Mouse (Mus musculus): ENCODE measurements around the gene Ppp1r9a. TPM values are rescaled to one million over a fixed set of nuclear protein-coding genes. Genes with fewer than 3 reads are reported as not detected.

Ppp1r9a gene
- polyA plus RNA-seq, 2 experiments: 18.9 to 33.8 TPM

DNA sequence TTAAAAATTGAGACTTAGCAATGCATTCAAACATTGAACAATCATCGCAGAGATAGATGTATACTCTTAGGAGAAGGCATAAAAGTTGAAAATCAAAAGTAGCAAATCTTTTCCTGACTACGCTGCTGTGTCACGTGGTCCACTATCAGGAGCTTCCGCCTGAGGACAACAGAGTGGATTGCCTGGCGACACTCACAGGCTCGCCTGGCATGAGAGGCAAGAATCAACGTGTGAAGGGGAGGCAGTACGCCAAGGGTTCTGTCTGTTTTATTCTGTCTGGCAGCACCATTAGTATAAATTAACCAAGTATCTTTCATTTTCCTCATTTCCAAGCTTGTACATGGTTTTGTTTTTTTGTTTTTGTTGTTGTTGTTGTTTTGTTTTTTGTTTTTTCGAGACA is 68.5 kb downstream of the Ppp1r9a start:
- Histone ChIP-seq H3K4me1 (ENCODE audit: control insufficient read depth, insufficient read depth, low read length) (peaks cover 14% of the 10 kb centered on the region), H3K27ac (replicated peaks; ENCODE audit: low read depth, low read length) (no peak overlapping the region), H3K4me3 (replicated peaks; ENCODE audit: low read length) (no peak overlapping the region), H3K9ac (ENCODE audit: low read depth, low read length, severe bottlenecking) (no peak overlapping the region), H3K36me3 (ENCODE audit: control insufficient read depth, insufficient read depth, low read length) (no peaks in the 10 kb centered on the region), H3K27me3 (ENCODE audit: control insufficient read depth, insufficient read depth, low read length) (no peaks in the 10 kb centered on the region), H3K4me2 (replicated peaks; ENCODE audit: low read depth, low read length, severe bottlenecking) (no peak overlapping the region), H3K9me3 (ENCODE audit: control insufficient read depth, low read length) (no peaks in the 10 kb centered on the region)
- ATAC-seq (ENCODE audit: low FRiP score, low read depth) (no peak), DNase-seq (ENCODE audit: low spot score) (no peak)
- TF ChIP-seq POLR2A (IDR thresholded peaks at IDR 0.05; ENCODE audit: borderline replicate concordance, extremely low read depth, insufficient read depth, insufficient read length): no peak
- WGBS: 86% methylated on average over 9 of the region's 9 CpGs

DNA sequence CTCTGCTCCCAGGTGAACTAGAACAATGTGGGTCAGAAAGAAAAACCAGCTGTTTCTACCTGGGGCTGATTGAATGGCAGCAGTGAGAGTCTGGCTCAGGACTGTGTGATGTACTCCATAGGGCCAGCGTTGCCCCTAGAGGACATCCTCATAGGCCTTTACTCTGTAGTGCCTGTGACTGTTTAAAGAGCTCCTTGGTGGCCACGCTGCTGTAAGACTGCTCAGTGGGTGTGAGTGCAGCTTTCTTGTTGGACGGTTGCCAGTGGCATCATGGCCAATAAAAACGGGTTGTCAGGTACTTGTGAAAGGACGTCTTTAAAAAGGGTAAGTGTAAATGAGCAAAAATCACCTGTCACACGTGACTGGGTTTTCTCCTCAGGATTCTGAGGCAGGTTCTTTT is 70.1 kb downstream of the Ppp1r9a start:
- ATAC-seq (ENCODE audit: low FRiP score, low read depth): no peak
- H3K27ac ChIP-seq (replicated peaks; ENCODE audit: low read depth, low read length): no peak overlapping the region

DNA sequence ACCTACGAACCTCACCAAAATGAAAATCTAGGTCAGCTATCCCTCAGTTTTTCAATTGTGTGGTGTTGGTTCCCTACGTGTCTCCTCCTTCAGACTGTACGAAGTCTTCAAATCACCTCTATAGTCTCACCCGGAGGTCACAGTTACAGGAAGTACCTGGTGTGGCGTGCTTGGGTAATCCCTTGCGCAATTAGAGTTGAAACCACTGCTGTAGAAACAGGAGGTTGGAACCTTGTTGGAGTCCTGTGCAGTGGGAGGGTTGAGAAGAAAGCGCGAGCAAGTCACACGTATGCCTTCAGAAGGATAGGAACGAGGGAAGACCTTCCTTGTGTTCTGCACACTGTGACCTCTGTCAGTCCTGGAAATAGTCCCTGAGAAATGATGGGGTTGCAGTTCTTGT is 70.6 kb downstream of the Ppp1r9a start:
- Histone ChIP-seq H3K4me1 (ENCODE audit: control insufficient read depth, insufficient read depth, low read length) (peaks cover 14% of the 10 kb centered on the region), H3K27me3 (ENCODE audit: control insufficient read depth, insufficient read depth, low read length) (no peaks in the 10 kb centered on the region), H3K27ac (replicated peaks; ENCODE audit: low read depth, low read length) (no peak overlapping the region), H3K9me3 (ENCODE audit: control insufficient read depth, low read length) (no peaks in the 10 kb centered on the region), H3K36me3 (ENCODE audit: control insufficient read depth, insufficient read depth, low read length) (no peaks in the 10 kb centered on the region), H3K9ac (ENCODE audit: low read depth, low read length, severe bottlenecking) (no peak overlapping the region), H3K4me2 (replicated peaks; ENCODE audit: low read depth, low read length, severe bottlenecking) (no peak overlapping the region), H3K4me3 (replicated peaks; ENCODE audit: low read length) (no peak overlapping the region)
- no peak for DNase-seq (ENCODE audit: low spot score)
- ATAC-seq (ENCODE audit: low FRiP score, low read depth): no peak
- WGBS: 78% methylated on average over 10 of the region's 10 CpGs
- TF ChIP-seq POLR2A (IDR thresholded peaks at IDR 0.05; ENCODE audit: borderline replicate concordance, extremely low read depth, insufficient read depth, insufficient read length): no peak

More for the DNA sequence above, 70.1 kb downstream of the Ppp1r9a start:
- Histone ChIP-seq H3K9ac (ENCODE audit: low read depth, low read length, severe bottlenecking) (no peak overlapping the region), H3K4me3 (replicated peaks; ENCODE audit: low read length) (no peak overlapping the region), H3K4me2 (replicated peaks; ENCODE audit: low read depth, low read length, severe bottlenecking) (no peak overlapping the region), H3K27me3 (ENCODE audit: control insufficient read depth, insufficient read depth, low read length) (no peaks in the 10 kb centered on the region), H3K9me3 (ENCODE audit: control insufficient read depth, low read length) (no peaks in the 10 kb centered on the region), H3K4me1 (ENCODE audit: control insufficient read depth, insufficient read depth, low read length) (peaks cover 14% of the 10 kb centered on the region), H3K36me3 (ENCODE audit: control insufficient read depth, insufficient read depth, low read length) (no peaks in the 10 kb centered on the region)
- no peak for TF ChIP-seq POLR2A (IDR thresholded peaks at IDR 0.05; ENCODE audit: borderline replicate concordance, extremely low read depth, insufficient read depth, insufficient read length)
- WGBS: 15% methylated on average over 6 of the region's 6 CpGs
- DNase-seq (ENCODE audit: low spot score): no peak

DNA sequence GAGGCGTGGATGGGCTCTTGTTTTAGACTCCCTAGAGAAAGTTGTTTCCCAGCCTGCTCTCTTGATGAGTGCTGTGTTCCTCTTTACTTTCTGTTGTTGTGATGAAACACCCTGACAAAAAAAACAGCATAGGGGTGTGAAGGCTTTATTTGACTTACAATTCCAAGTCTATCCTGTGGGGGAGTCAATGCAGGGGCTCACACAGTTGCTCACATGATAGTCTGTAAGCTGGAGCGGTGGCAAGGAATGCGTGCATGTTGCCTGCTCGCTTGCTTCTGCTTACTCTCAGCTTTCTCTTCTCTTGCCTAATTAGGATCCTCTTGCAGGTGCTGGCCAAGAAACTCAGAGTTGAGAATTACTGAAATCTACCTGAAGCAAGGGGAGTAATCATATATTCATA is 74.8 kb downstream of the Ppp1r9a start:
- H3K9ac ChIP-seq (ENCODE audit: low read depth, low read length, severe bottlenecking): no peak overlapping the region
- no peak overlapping the region for H3K27ac ChIP-seq (replicated peaks; ENCODE audit: low read depth, low read length)
- no peak overlapping the region for H3K4me3 ChIP-seq (replicated peaks; ENCODE audit: low read length)
- H3K27me3 ChIP-seq (ENCODE audit: control insufficient read depth, insufficient read depth, low read length): no peaks in the 10 kb centered on the region
- TF ChIP-seq POLR2A (IDR thresholded peaks at IDR 0.05; ENCODE audit: borderline replicate concordance, extremely low read depth, insufficient read depth, insufficient read length): no peak
- H3K4me1 ChIP-seq (ENCODE audit: control insufficient read depth, insufficient read depth, low read length): peaks cover 4% of the 10 kb centered on the region
- 99% methylated on average over 4 of the region's 4 CpGs for WGBS
- no peak overlapping the region for H3K4me2 ChIP-seq (replicated peaks; ENCODE audit: low read depth, low read length, severe bottlenecking)
- H3K9me3 ChIP-seq (ENCODE audit: control insufficient read depth, low read length): no peaks in the 10 kb centered on the region
- DNase-seq (ENCODE audit: low spot score): no peak
- H3K36me3 ChIP-seq (ENCODE audit: control insufficient read depth, insufficient read depth, low read length): no peaks in the 10 kb centered on the region
- no peak for ATAC-seq (ENCODE audit: low FRiP score, low read depth)

DNA sequence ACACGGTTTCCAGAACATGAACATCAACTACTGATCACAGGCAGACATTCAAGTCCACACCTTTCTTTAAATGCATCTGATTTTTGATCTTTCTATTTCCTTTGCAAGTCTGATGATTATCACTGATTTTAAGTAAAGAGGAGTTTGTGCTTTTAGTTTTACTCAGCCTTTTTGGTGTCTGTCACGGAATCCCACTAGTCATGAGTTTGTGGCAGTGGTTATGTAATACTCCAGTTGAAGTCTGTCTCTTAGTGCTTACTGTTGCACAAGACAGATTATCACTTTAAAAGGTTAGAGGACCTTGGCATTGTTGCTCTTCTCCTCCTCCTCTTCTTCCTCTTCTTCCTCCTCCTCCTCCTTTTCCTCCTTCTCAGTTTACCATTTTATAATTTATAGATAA is 75.5 kb downstream of the Ppp1r9a start:
- DNase-seq (ENCODE audit: low spot score) (no peak), ATAC-seq (ENCODE audit: low FRiP score, low read depth) (no peak)
- no peaks in the 10 kb centered on the region for H3K9me3 ChIP-seq (ENCODE audit: control insufficient read depth, low read length)
- H3K27me3 ChIP-seq (ENCODE audit: control insufficient read depth, insufficient read depth, low read length): no peaks in the 10 kb centered on the region
- TF ChIP-seq POLR2A (IDR thresholded peaks at IDR 0.05; ENCODE audit: borderline replicate concordance, extremely low read depth, insufficient read depth, insufficient read length): no peak
- H3K4me2 ChIP-seq (replicated peaks; ENCODE audit: low read depth, low read length, severe bottlenecking): no peak overlapping the region
- H3K9ac ChIP-seq (ENCODE audit: low read depth, low read length, severe bottlenecking): no peak overlapping the region
- 90% methylated on average over 2 of the region's 2 CpGs for WGBS
- H3K4me3 ChIP-seq (replicated peaks; ENCODE audit: low read length): no peak overlapping the region
- no peak overlapping the region for H3K27ac ChIP-seq (replicated peaks; ENCODE audit: low read depth, low read length)
- peaks cover 5% of the 10 kb centered on the region; the same call in 1 of the 2 replicates for H3K4me1 ChIP-seq (ENCODE audit: control insufficient read depth, insufficient read depth, low read length)
- no peaks in the 10 kb centered on the region for H3K36me3 ChIP-seq (ENCODE audit: control insufficient read depth, insufficient read depth, low read length)

DNA sequence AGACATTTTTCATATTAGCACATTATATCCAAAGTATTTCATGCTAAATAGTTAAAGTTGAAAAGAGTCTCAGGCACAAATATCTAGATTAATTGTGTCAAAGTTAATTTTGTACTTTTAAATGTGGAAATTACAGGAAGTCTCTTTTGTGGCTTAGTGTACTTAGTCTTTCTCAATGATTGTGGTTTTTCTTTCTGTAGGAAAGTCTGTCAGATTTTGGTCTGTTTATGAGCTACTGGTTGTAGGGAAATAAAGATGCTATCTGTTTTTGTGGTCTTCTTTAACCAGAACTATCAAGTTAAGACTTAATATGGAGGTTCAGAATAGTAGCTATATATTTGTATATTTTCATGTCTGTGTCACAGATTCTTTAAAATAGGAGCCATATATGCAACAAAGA is 76.2 kb downstream of the Ppp1r9a start:
- Histone ChIP-seq H3K4me1 (ENCODE audit: control insufficient read depth, insufficient read depth, low read length) (0 out of 2 replicates have a peak, but pooled peaks cover 3% of the 10 kb centered on the region), H3K9me3 (ENCODE audit: control insufficient read depth, low read length) (no peaks in the 10 kb centered on the region), H3K4me3 (replicated peaks; ENCODE audit: low read length) (no peak overlapping the region), H3K27me3 (ENCODE audit: control insufficient read depth, insufficient read depth, low read length) (no peaks in the 10 kb centered on the region), H3K36me3 (ENCODE audit: control insufficient read depth, insufficient read depth, low read length) (no peaks in the 10 kb centered on the region), H3K4me2 (replicated peaks; ENCODE audit: low read depth, low read length, severe bottlenecking) (no peak overlapping the region), H3K27ac (replicated peaks; ENCODE audit: low read depth, low read length) (no peak overlapping the region), H3K9ac (ENCODE audit: low read depth, low read length, severe bottlenecking) (no peak overlapping the region)
- ATAC-seq (ENCODE audit: low FRiP score, low read depth): no peak
- TF ChIP-seq POLR2A (IDR thresholded peaks at IDR 0.05; ENCODE audit: borderline replicate concordance, extremely low read depth, insufficient read depth, insufficient read length): no peak
- DNase-seq (ENCODE audit: low spot score): no peak
